Mouse (Mus musculus): ENCODE results near the gene Cyp2d11.
"Not testable (repeated sequence)": the region's sequence is repeated elsewhere in the genome, so short reads cannot be mapped to it uniquely, and the experiment has no call there.

Cyp2d11 gene

DNA sequence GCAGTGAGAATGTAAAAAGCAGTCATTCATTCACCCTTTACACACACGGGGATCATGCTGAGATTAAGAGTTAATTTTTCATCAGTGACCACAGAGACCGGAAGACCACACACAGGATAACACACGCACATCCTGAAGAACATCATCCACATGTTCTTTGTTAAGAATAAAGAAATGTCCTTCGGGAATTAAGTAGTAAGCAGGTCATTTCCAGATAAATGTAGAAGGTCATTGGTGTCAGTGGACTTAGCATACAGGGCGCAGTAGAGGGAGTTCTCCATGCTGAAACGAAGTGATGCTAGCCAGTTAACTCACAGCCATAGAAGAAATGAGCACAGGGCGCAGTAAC, 13.1 kb downstream of the Cyp2d11 start:
- intact Hi-C loops (cut with DNase I), result no loop called here

DNA sequence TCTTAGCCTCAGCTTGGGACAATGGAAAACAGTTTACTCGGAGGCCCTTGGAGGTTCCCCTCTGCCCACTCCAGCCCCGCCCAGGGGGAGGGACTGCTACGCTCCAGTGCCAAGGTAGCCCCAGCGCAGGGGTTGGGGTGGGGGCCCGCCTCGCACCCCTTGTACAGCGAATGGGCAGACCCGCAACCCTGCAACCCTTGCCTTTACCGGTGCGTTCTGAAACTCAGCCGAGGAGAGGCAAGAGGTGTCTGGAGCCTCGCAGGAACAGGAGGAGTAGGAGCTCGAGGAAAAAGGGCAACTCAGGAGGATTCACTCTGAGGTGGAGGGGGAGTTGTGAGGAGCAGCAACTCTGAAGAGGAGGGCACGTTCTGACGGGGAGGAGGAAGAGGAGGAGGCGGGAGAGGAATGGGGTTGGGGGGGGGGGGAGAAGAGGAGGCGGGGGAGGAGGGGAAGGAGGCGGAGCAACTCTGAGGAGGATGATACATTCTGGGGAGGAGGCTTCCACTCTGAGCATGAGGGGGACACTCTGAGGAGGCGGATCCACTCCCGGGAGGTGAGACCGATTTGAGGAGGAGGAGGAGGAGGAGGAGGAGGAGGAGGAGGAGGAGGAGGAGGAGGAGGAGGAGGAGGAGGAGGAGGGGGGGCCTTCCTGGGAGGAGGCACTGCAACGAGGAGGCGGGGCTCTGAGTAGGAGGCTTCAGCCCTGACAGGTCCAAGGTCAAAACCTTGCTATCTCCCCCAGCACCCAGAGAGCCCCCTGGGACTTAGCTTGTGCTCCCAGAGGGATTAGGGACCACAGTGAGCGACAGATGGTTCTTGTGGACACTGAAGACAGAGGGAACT, 13.7 kb downstream of the Cyp2d11 start, which contains the start of gene Cyp2d22:
Gene Cyp2d22, minus strand, starts transcription at position 390 of the 843 bp plus-strand sequence.
- intact Hi-C loops (cut with DNase I), result no loop called here

DNA sequence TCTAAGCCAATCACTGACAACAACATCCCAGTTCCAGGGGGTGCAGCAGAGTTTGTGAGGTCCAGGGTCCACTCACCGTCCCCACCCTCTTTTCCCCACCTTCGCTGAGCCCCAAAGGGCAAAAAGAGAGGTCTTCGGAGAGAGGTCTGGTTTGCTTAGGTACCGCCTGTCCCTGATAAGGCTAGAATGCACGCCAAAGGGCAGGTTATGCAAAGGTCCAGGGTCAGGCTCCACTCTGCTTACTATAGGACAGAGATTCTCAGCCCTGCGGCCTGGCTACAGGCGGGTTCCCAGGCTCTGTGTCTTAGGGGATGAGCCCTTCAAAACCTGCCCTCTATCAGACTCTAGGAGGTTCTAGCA, 14.3 kb downstream of the Cyp2d11 start:
- intact Hi-C loops (cut with DNase I), result no loop called here

- intact Hi-C loops (cut with DNase I), result no loop called here
Observed at GRCm38 (mm10) chr15:82378261-82379180, 15.3 kb downstream of the Cyp2d11 start.

- intact Hi-C loops (cut with DNase I), result no loop called here
Observed at GRCm38 (mm10) chr15:82377701-82378100, 16.1 kb downstream of the Cyp2d11 start.

- intact Hi-C loops (cut with DNase I), result no loop called here
Observed at GRCm38 (mm10) chr15:82376393-82377138, 17.3 kb downstream of the Cyp2d11 start.

DNA sequence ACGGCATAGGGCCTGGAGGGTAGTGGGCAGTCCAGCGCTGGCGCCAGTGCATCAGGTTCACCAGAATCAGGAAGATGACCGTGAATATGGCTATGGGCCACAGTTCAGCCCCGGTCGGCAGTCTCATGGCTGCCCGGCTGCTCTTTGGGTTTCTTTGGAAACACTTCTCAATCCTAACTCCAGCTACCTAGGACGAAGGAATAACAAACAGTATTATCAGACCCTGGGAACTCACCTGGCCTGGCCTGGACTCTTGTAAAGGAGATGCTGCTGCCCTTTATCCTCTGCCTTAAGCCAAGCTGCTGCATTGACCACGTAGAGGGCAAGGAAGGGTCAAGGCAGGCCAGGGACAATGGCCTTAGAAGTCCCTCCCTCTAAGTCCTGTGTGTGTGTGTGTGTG, 18.0 kb downstream of the Cyp2d11 start:
- intact Hi-C loops (cut with DNase I), result no loop called here

- intact Hi-C loops (cut with DNase I), result no loop called here
Observed at GRCm38 (mm10) chr15:82374437-82374836, 19.4 kb downstream of the Cyp2d11 start.

- intact Hi-C loops (cut with DNase I), result no loop called here
Observed at GRCm38 (mm10) chr15:82372991-82373390, 20.8 kb downstream of the Cyp2d11 start.

GRCm38 (mm10) chr15:82372446-82372845, 21.4 kb downstream of the Cyp2d11 start:
- intact Hi-C loops (cut with DNase I), result no loop called here

GRCm38 (mm10) chr15:82368851-82369250, 25.0 kb downstream of the Cyp2d11 start:
- intact Hi-C loops (cut with DNase I), result no loop called here

- intact Hi-C loops (cut with DNase I), result no loop called here
Observed at GRCm38 (mm10) chr15:82368146-82368545, 25.7 kb downstream of the Cyp2d11 start.

- intact Hi-C loops (cut with DNase I), result not testable (repeated sequence)
Observed at GRCm38 (mm10) chr15:82364561-82364960, 29.3 kb downstream of the Cyp2d11 start.

GRCm38 (mm10) chr15:82363801-82364200, 30.0 kb downstream of the Cyp2d11 start:
- intact Hi-C loops (cut with DNase I), result not testable (repeated sequence)

GRCm38 (mm10) chr15:82362234-82362633, 31.6 kb downstream of the Cyp2d11 start:
- intact Hi-C loops (cut with DNase I), result no loop called here

DNA sequence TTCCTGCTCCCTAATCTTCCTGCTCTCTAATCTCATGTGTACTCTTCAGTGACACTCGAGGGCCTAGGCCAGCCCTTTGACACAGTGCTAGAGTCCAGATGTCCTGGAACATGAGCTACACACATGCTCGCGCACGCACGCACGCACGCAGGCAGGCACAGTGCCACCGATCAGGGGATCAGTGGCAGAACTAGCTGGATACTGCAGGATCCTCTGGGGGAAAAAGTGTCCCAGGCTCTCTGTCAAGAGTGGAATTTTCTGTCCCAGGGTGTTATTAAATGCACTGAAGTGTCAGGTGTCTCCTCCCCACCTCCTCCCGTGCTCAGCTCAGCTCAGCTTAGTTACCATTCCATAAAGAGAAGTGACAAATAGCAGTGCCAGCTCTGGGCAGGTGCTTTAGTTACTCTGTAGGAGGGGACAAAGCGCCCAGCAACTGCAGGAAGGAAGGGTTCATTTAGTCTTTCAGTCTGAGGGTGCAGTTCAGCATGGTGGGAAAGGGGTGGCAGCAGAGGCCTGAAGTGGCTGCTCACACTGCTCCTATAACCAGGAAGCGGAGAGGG, 32.3 kb downstream of the Cyp2d11 start:
- intact Hi-C loops (cut with DNase I), result no loop called here

DNA sequence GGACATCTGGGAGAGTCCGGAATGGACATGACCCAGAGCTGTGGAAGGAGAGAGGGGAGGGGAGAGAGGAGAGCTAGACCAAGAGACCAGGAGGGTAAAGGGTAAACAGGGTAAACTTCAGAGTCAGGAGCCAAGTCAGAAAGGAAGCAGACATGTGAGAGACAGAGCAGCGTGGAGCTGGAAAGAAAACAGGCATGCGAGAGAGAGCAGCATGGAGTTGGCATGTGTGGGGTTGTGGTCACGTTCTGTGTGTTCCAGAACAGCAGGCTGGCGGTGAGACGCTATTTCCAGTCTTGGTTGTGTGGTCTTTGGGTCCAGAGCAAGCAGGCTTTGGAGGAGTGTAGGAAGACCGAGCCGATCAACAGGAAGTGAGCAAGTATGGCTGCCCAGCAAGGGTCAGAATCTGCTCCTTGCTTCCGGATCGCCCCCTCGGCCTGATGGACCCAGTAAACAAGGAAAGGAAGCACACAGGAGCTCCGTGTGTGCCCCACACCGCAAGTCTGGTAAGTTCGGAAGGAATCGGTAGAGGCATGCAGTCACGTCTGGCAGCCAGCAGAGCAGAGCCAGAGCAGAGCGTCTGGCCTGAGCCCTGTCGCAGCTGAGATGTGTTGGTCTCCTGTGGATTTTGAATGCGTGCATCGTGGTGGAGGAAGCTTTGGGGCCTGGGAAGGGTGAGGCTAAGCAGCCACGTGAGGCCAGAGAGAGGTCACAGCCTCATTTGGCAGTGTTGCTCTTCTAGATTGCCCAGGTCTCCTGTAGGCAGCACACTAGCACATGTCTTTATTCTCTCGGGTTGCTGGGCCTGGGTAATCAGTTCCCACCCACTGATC, 35.2 kb downstream of the Cyp2d11 start:
- intact Hi-C loops (cut with DNase I), result loop anchor here (5.0 kb wide), 1 partner anchor 59 kb away; no protein-coding TSS in a partner anchor

- intact Hi-C loops (cut with DNase I), result no loop called here
Observed at GRCm38 (mm10) chr15:82354126-82354945, 39.5 kb downstream of the Cyp2d11 start, which contains the start of gene Ndufa6. Ndufa6 (minus strand) TSS chr15:82354322.

DNA sequence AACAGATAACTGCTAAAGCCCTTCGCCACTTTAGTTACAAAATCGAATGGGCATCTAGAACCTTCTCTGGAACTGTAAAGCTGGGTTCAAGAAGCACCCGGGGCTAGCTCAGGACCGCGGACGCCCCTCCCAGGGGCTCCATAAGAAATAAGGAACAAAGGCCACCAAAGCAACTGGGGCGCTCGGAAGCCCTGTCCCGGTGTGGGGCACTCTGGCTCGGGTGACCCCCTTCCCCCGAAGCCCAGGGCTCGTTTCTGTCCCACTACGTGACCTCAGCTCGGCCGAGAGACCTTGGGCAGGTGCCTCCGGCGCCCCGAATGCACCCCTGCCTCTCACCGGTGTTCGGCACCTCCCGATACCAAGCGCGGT, 40.1 kb downstream of the Cyp2d11 start:
- intact Hi-C loops (cut with DNase I), result no loop called here

All from adrenal gland (tissue).